Comparison of ENCODE assay signal across 15 mouse cellular contexts in genomic region chr12:29050516-29051251, GRCm38 (mm10).
DNase-seq lines count a peak whose midpoint lies in the region; ATAC-seq lines count a peak whose summit lies in the region.
"Had no signal": no experiment of that assay in that cellular context is flagged by ENCODE, and none has a peak within 500 bp of the region (broad histone marks: within the 10 kb centered on the region; RNA-seq: fewer than 3 reads in every experiment).

No protein-coding gene starts in this region.

- no peak overlapping the region for H3K4me2 ChIP-seq in kidney, embryonic 16.5 days (replicated peaks; ENCODE audit: low read depth, low read length)
- H3K4me2 ChIP-seq in limb, embryonic 11.5 days (ENCODE audit: low read depth, severe bottlenecking), result no peak overlapping the region
- H3K4me2 ChIP-seq: limb, embryonic 12.5 days; lung, embryonic 15.5 days had no signal

- no peak overlapping the region for H3K27ac ChIP-seq in kidney, embryonic 16.5 days (ENCODE audit: low read length)
- H3K27ac ChIP-seq in limb, embryonic 11.5 days (replicated peaks; ENCODE audit: low read depth, low read length), result no peak overlapping the region
- H3K27ac ChIP-seq: layer of hippocampus, adult 2 months; lung, embryonic 15.5 days had no signal

- H3K36me3 ChIP-seq in kidney, embryonic 16.5 days (ENCODE audit: insufficient read depth, low read length), result no peaks in the 10 kb centered on the region
- H3K36me3 ChIP-seq in limb, embryonic 11.5 days (ENCODE audit: control insufficient read depth, insufficient read depth, low read length), result no peaks in the 10 kb centered on the region
- H3K36me3 ChIP-seq: limb, embryonic 12.5 days; lung, embryonic 15.5 days had no signal

- 17% methylated on average over 8 of the region's 8 CpGs for WGBS in kidney, embryonic 16.5 days
- 12% methylated on average over 8 of the region's 8 CpGs for WGBS in limb, embryonic 11.5 days

- H3K9ac ChIP-seq in kidney, embryonic 16.5 days (replicated peaks; ENCODE audit: low read length), result no peak overlapping the region
- no peak overlapping the region for H3K9ac ChIP-seq in limb, embryonic 11.5 days (ENCODE audit: low read length)
- H3K9ac ChIP-seq: limb, embryonic 12.5 days; lung, embryonic 15.5 days had no signal

- peak; percentile 46 for DNase-seq in heart, adult 11 months
- no peak for DNase-seq in heart, adult 18-20 months
- DNase-seq in kidney, adult 11 months, result no peak
- DNase-seq in embryo, embryonic 11.5 days (ENCODE audit: low read depth, low spot score), result peak; percentile 35
- DNase-seq in limb, embryonic 11.5 days (ENCODE audit: low spot score), result peak; percentile 24
- no peak for DNase-seq in spleen, postnatal 36 days (ENCODE audit: low spot score in 2 of 2)
- DNase-seq in layer of hippocampus, adult 9-10 months (ENCODE audit: low spot score), result no peak
- DNase-seq: cerebellum, postnatal 10 days; heart, postnatal 14 days; midbrain, embryonic 14.5 days had no signal

- H3K27me3 ChIP-seq in kidney, embryonic 16.5 days (ENCODE audit: insufficient read depth, low read length), result no peaks in the 10 kb centered on the region
- H3K27me3 ChIP-seq in limb, embryonic 11.5 days (ENCODE audit: control insufficient read depth, insufficient read depth, low read length), result no peaks in the 10 kb centered on the region
- H3K27me3 ChIP-seq: limb, embryonic 12.5 days; lung, embryonic 15.5 days had no signal

- H3K4me3 ChIP-seq in kidney, embryonic 16.5 days (ENCODE audit: low read length), result no peak overlapping the region
- H3K4me3 ChIP-seq in limb, embryonic 11.5 days (ENCODE audit: low read depth, low read length), result no peak overlapping the region
- H3K4me3 ChIP-seq: layer of hippocampus, adult 2 months; limb, embryonic 12.5 days; lung, embryonic 15.5 days had no signal

- peak; percentile 39; the same call in 1 of the 2 replicates for ATAC-seq in kidney, embryonic 16.5 days (ENCODE audit: low FRiP score, low TSS enrichment)
- no peak for ATAC-seq in limb, embryonic 11.5 days (ENCODE audit: insufficient number of reproducible peaks, low FRiP score, low TSS enrichment, low read depth)
- ATAC-seq: activated CD4-positive, CD25-positive, alpha-beta regulatory T cell, adult 4 months had no signal

- no peaks in the 10 kb centered on the region for H3K9me3 ChIP-seq in kidney, embryonic 16.5 days (ENCODE audit: low read length)
- H3K9me3 ChIP-seq in limb, embryonic 11.5 days (ENCODE audit: control insufficient read depth, low read length), result no peaks in the 10 kb centered on the region
- H3K9me3 ChIP-seq: limb, embryonic 12.5 days; lung, embryonic 15.5 days had no signal

- H3K4me1 ChIP-seq in kidney, embryonic 16.5 days (ENCODE audit: insufficient read depth, low read length), result peaks cover 22% of the 10 kb centered on the region
- peaks cover 22% of the 10 kb centered on the region for H3K4me1 ChIP-seq in limb, embryonic 11.5 days (ENCODE audit: control insufficient read depth, insufficient read depth, low read length)

Comparison
In these comparisons a context has a peak if more than half of its experiments do, and no peak if none do; other contexts are left out.
1. DNase-seq: peak in heart, adult 11 months (single experiment), embryo, embryonic 11.5 days (single experiment) and limb, embryonic 11.5 days (single experiment); none in heart, adult 18-20 months (0 of 2), kidney, adult 11 months (single experiment), spleen, postnatal 36 days (0 of 2) and layer of hippocampus, adult 9-10 months (single experiment).